10 mouse cellular contexts compared by ENCODE assay signal in the genomic region with DNA sequence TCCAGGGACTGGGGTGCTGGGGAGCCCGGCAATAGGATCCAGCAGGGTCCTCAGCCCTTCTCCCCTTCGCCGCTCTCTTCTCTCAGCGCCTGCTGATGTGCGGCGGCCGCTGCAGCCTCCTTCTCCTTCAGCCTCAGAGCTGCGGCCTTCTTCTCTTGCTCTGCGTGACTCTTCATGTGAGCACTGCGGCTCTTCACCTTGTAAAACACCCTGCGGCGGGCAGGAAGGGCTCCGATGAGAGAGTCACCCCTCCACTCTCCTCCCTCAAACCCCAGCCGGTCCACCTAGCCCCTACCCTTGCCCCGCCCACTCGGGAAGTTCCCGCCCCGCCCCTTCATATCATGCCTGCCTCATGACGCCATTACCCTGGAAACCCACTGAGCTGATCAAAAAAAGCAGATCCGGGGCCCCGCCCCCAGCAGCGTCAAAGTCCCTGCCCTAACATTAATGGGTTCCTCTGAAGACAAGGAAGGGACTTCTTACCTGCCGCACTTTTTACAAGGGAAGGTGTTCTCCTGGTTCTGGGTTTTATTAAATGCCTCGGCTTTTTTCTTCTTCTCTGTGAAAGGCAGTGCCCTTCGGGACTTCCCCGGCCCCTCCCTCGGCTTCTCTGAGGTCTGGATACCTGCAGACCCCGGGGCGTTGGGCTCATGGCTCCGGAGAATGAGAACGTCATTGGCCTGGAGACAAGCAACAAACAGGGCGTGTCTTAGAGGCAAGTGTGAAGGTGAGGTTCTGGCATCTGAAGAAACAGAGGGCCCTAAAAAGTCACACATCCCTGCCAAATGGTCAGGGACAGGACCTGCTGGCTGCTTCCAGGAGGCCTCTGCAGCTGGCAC. TPM values are rescaled to one million over a fixed set of nuclear protein-coding genes. Genes with fewer than 3 reads are reported as not detected.
DNase-seq lines count a peak whose midpoint lies in the region; ATAC-seq and TF ChIP-seq lines count a peak whose summit lies in the region.
"Had no signal": no experiment of that assay in that cellular context is flagged by ENCODE, and none has a peak within 500 bp of the region (broad histone marks: within the 10 kb centered on the region; RNA-seq: fewer than 3 reads in every experiment).

No protein-coding gene starts in this region.

- H3K27me3 ChIP-seq in heart, embryonic 10.5 days (ENCODE audit: insufficient read depth, poor library complexity, severe bottlenecking): no peaks in the 10 kb centered on the region
- peaks cover 3% of the 10 kb centered on the region; the same call in 1 of the 2 replicates for H3K27me3 ChIP-seq in testis, adult 2 months (ENCODE audit: control insufficient read depth, insufficient read depth, low read length)
- no peaks in the 10 kb centered on the region for H3K27me3 ChIP-seq in midbrain, embryonic 14.5 days (ENCODE audit: control insufficient read depth, insufficient read depth, low read length)

- peak overlapping the region; percentile 79; the same call in 1 of the 2 replicates for H3K27ac ChIP-seq in heart, embryonic 10.5 days
- no peak overlapping the region for H3K27ac ChIP-seq in testis, adult 2 months (ENCODE audit: control insufficient read depth, insufficient read depth, low read depth, low read length)
- H3K27ac ChIP-seq in midbrain, embryonic 14.5 days (replicated peaks; ENCODE audit: low read depth, low read length): no peak overlapping the region

- intact Hi-C loops in heart, postnatal 14 days (cut with DNase I): no loop called here
- intact Hi-C loops in gastrocnemius, postnatal 36 days (cut with DNase I): no loop called here

- no peak overlapping the region for H3K4me3 ChIP-seq in heart, embryonic 10.5 days
- H3K4me3 ChIP-seq in testis, adult 2 months (ENCODE audit: control insufficient read depth, low read depth, low read length): peak overlapping the region; percentile 86
- no peak overlapping the region for H3K4me3 ChIP-seq in midbrain, embryonic 14.5 days (replicated peaks; ENCODE audit: low read depth, low read length)

- no peak for ATAC-seq in midbrain, embryonic 14.5 days (ENCODE audit: low FRiP score, low TSS enrichment)

- H3K4me2 ChIP-seq in midbrain, embryonic 14.5 days (ENCODE audit: low read length): no peak overlapping the region

- no peak overlapping the region for H3K9ac ChIP-seq in midbrain, embryonic 14.5 days (replicated peaks; ENCODE audit: low read length)

- TF ChIP-seq CTCF in testis, adult 2 months (IDR thresholded peaks at IDR 0.05; ENCODE audit: control insufficient read depth, insufficient read depth, insufficient replicate concordance, low read depth, low read length): no peak

- no peak for DNase-seq in heart, embryonic 10.5 days (ENCODE audit: low spot score)
- DNase-seq in heart, postnatal 14 days: no peak
- no peak for DNase-seq in testis, postnatal 14 days (ENCODE audit: low spot score)
- DNase-seq in liver: peak; percentile 89
- DNase-seq in gastrocnemius, postnatal 36 days: no peak
- DNase-seq in midbrain, embryonic 14.5 days: no peak
- DNase-seq: layer of hippocampus, adult 9-11 months; lung, postnatal 4 days had no signal

- peaks cover 63% of the 10 kb centered on the region for H3K36me3 ChIP-seq in heart, embryonic 10.5 days
- no peaks in the 10 kb centered on the region; the same call in 1 of the 2 replicates for H3K36me3 ChIP-seq in testis, adult 2 months (ENCODE audit: control insufficient read depth, insufficient read depth, low read length)
- H3K36me3 ChIP-seq in midbrain, embryonic 14.5 days (ENCODE audit: control insufficient read depth, insufficient read depth, low read length): peaks cover 27% of the 10 kb centered on the region

- no peaks in the 10 kb centered on the region for H3K9me3 ChIP-seq in heart, embryonic 10.5 days
- no peaks in the 10 kb centered on the region for H3K9me3 ChIP-seq in midbrain, embryonic 14.5 days (ENCODE audit: control insufficient read depth, low read length)
- H3K9me3 ChIP-seq: G1E had no signal

- WGBS in heart, embryonic 10.5 days: 66% methylated on average over 32 of the region's 32 CpGs
- WGBS in midbrain, embryonic 14.5 days: 80% methylated on average over 32 of the region's 32 CpGs

- TF ChIP-seq POLR2A in testis, adult 2 months (IDR thresholded peaks at IDR 0.05; ENCODE audit: control insufficient read depth, low read depth, low read length): no peak

- peaks cover 62% of the 10 kb centered on the region for H3K4me1 ChIP-seq in heart, embryonic 10.5 days
- peaks cover 23% of the 10 kb centered on the region for H3K4me1 ChIP-seq in testis, adult 2 months (ENCODE audit: control insufficient read depth, insufficient read depth, low read length)
- H3K4me1 ChIP-seq in midbrain, embryonic 14.5 days (ENCODE audit: control insufficient read depth, insufficient read depth, low read length): peaks cover 9% of the 10 kb centered on the region; the same call in 1 of the 2 replicates

RNA-seq across cellular contexts. Expression of gene Pnma1, which starts 4.3 kb away (rescaled TPM):
- polyA plus RNA-seq in heart, embryonic 10.5 days (2016; fragmentation: Nextera tagmentation; extraction: Ambion mirVana): 0.71 and 1.1 TPM in 2 replicates
- total RNA-seq in heart, postnatal 14 days (2021): under 1 TPM; 0.17 to 0.31 TPM
- polyA plus RNA-seq in testis, adult 2 months (2012; rRNA removed): 20.5 and 23.3 TPM in 2 replicates
- under 1 TPM; 0.15 to 0.18 TPM for total RNA-seq in gastrocnemius, postnatal 36 days (2021)
- polyA plus RNA-seq in midbrain, embryonic 14.5 days (2014; fragmentation: Nextera tagmentation; extraction: Ambion mirVana): 5.4 and 6.2 TPM in 2 replicates

RNA-seq across cellular contexts. Expression of gene Dnal1, which starts 38.4 kb away (rescaled TPM):
- polyA plus RNA-seq in heart, embryonic 10.5 days (2016; fragmentation: Nextera tagmentation; extraction: Ambion mirVana): 3.4 and 3.7 TPM in 2 replicates
- total RNA-seq in heart, postnatal 14 days (2021): 10 to 100 TPM in 1 of 2 experiments, 1 to 10 TPM in 1; 9.4 to 10.5 TPM
- polyA plus RNA-seq in testis, adult 2 months (2012; rRNA removed): 6.5 and 8.2 TPM in 2 replicates
- 1 to 10 TPM; 5.9 to 8.1 TPM for total RNA-seq in gastrocnemius, postnatal 36 days (2021)
- 7.0 and 7.8 TPM in 2 replicates for polyA plus RNA-seq in midbrain, embryonic 14.5 days (2014; fragmentation: Nextera tagmentation; extraction: Ambion mirVana)

RNA-seq across cellular contexts. Expression of gene Acot6, which starts 52.1 kb away (rescaled TPM):
- 0.67 and 0.69 TPM in 2 replicates for polyA plus RNA-seq in heart, embryonic 10.5 days (2016; fragmentation: Nextera tagmentation; extraction: Ambion mirVana)
- 1 to 10 TPM; 2.4 to 3.1 TPM for total RNA-seq in heart, postnatal 14 days (2021)
- polyA plus RNA-seq in testis, adult 2 months (2012; rRNA removed): 0.41 and 0.47 TPM in 2 replicates
- total RNA-seq in gastrocnemius, postnatal 36 days (2021): 1 to 10 TPM; 1.4 to 2.2 TPM
- 1.5 and 1.9 TPM in 2 replicates for polyA plus RNA-seq in midbrain, embryonic 14.5 days (2014; fragmentation: Nextera tagmentation; extraction: Ambion mirVana)
- polyA plus RNA-seq: G1E had no signal
